Mouse (Mus musculus): ENCODE data around the gene Mecom.

Mecom gene

GRCm38 (mm10) chr3:29959051-29959450 is 588.8 kb downstream of the Mecom start:
- Histone ChIP-seq H3K4me1 (replicated peaks; ENCODE audit: low read depth, low read length) (no peaks in the 10 kb centered on the region), H3K27me3 (ENCODE audit: insufficient read depth, low read length) (no peaks in the 10 kb centered on the region), H3K4me3 (replicated peaks; ENCODE audit: low read length) (no peak overlapping the region), H3K36me3 (ENCODE audit: insufficient read depth, low read length) (no peaks in the 10 kb centered on the region), H3K9me3 (ENCODE audit: low read length) (no peaks in the 10 kb centered on the region)
- TF ChIP-seq NANOG (IDR thresholded peaks at IDR 0.05; ENCODE audit: borderline replicate concordance, low read length) (no peak), CTCF (conservative IDR thresholded peaks at IDR 0.05; ENCODE audit: low read length) (no peak), POU5F1 (IDR thresholded peaks at IDR 0.05; ENCODE audit: borderline replicate concordance, low read length) (no peak)

- Histone ChIP-seq H3K4me3 (replicated peaks; ENCODE audit: low read length) (no peak overlapping the region), H3K36me3 (ENCODE audit: insufficient read depth, low read length) (no peaks in the 10 kb centered on the region), H3K27me3 (ENCODE audit: insufficient read depth, low read length) (no peaks in the 10 kb centered on the region), H3K4me1 (replicated peaks; ENCODE audit: low read depth, low read length) (no peaks in the 10 kb centered on the region), H3K9me3 (ENCODE audit: low read length) (no peaks in the 10 kb centered on the region)
- TF ChIP-seq NANOG (IDR thresholded peaks at IDR 0.05; ENCODE audit: borderline replicate concordance, low read length) (no peak), POU5F1 (IDR thresholded peaks at IDR 0.05; ENCODE audit: borderline replicate concordance, low read length) (no peak), CTCF (conservative IDR thresholded peaks at IDR 0.05; ENCODE audit: low read length) (no peak)
These were observed 590.2 kb downstream of the Mecom start for GRCm38 (mm10) chr3:29957365-29958236.

GRCm38 (mm10) chr3:29953269-29953668 is 594.5 kb downstream of the Mecom start:
- no peaks in the 10 kb centered on the region for H3K9me3 ChIP-seq (ENCODE audit: low read length)
- H3K4me1 ChIP-seq (replicated peaks; ENCODE audit: low read depth, low read length) = no peaks in the 10 kb centered on the region
- no peaks in the 10 kb centered on the region for H3K27me3 ChIP-seq (ENCODE audit: insufficient read depth, low read length)
- no peak overlapping the region for H3K4me3 ChIP-seq (replicated peaks; ENCODE audit: low read length)
- H3K36me3 ChIP-seq (ENCODE audit: insufficient read depth, low read length) = no peaks in the 10 kb centered on the region
- TF ChIP-seq POU5F1 (IDR thresholded peaks at IDR 0.05; ENCODE audit: borderline replicate concordance, low read length) = no peak
- TF ChIP-seq CTCF (conservative IDR thresholded peaks at IDR 0.05; ENCODE audit: low read length) = no peak
- TF ChIP-seq NANOG (IDR thresholded peaks at IDR 0.05; ENCODE audit: borderline replicate concordance, low read length) = no peak

GRCm38 (mm10) chr3:29950853-29951252 is 597.0 kb downstream of the Mecom start:
- no peaks in the 10 kb centered on the region for H3K4me1 ChIP-seq (replicated peaks; ENCODE audit: low read depth, low read length)
- TF ChIP-seq CTCF (conservative IDR thresholded peaks at IDR 0.05; ENCODE audit: low read length) = no peak
- no peak for TF ChIP-seq POU5F1 (IDR thresholded peaks at IDR 0.05; ENCODE audit: borderline replicate concordance, low read length)
- no peak for TF ChIP-seq NANOG (IDR thresholded peaks at IDR 0.05; ENCODE audit: borderline replicate concordance, low read length)
- no peaks in the 10 kb centered on the region for H3K27me3 ChIP-seq (ENCODE audit: insufficient read depth, low read length)
- H3K4me3 ChIP-seq (replicated peaks; ENCODE audit: low read length) = no peak overlapping the region
- no peaks in the 10 kb centered on the region for H3K9me3 ChIP-seq (ENCODE audit: low read length)
- H3K36me3 ChIP-seq (ENCODE audit: insufficient read depth, low read length) = no peaks in the 10 kb centered on the region

DNA sequence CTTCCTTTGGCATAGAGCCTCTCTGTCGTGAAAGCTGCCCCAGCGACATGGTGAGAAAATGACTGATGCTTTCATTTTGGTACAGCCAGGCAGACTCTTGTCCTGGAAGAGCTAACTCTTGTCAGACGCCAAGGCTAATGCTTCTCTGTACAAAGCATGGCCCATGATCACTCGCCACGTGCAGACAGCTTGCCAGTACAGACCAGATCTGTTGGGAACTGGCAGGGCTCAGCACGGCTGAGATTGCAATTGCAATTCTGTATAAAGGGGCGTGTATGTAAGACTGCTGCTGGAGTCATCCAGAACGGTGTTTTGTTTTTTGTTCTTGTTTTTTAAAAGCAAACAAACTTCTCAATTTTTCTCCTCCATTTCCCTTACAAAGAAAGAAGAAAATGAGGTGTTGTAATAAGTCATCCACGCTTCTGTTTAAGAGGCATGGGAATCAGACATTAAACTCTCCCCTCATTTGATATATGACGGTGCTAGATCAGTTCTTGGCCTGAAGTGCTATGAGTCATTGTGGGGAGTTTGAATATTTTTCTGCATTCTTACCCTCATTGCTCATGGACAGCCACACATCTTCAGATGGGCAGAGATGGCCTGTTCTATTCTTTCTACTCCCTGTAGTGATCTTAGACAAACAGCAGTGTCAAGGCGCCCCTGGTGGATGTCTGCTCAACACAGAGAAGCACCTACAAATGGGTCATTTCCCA is 644.1 kb downstream of the Mecom start:
- TF ChIP-seq POU5F1 (IDR thresholded peaks at IDR 0.05; ENCODE audit: borderline replicate concordance, low read length) (no peak), NANOG (IDR thresholded peaks at IDR 0.05; ENCODE audit: borderline replicate concordance, low read length) (no peak), CTCF (conservative IDR thresholded peaks at IDR 0.05; ENCODE audit: low read length) (no peak)
- Histone ChIP-seq H3K4me3 (replicated peaks; ENCODE audit: low read length) (no peak overlapping the region), H3K27me3 (ENCODE audit: insufficient read depth, low read length) (no peaks in the 10 kb centered on the region), H3K4me1 (replicated peaks; ENCODE audit: low read depth, low read length) (no peaks in the 10 kb centered on the region), H3K9me3 (ENCODE audit: low read length) (peaks cover 1% of the 10 kb centered on the region), H3K36me3 (ENCODE audit: insufficient read depth, low read length) (no peaks in the 10 kb centered on the region)

Data from E14TG2a.4 (cell line).